Mouse (Mus musculus): ENCODE measurements at regions not wholly inside any gene's neighbourhood (a gene's known extent, or its start where the extent isn't known, plus 50 kb on each side); places are given as distances from the start of the nearest gene placed in this dataset.

DNA sequence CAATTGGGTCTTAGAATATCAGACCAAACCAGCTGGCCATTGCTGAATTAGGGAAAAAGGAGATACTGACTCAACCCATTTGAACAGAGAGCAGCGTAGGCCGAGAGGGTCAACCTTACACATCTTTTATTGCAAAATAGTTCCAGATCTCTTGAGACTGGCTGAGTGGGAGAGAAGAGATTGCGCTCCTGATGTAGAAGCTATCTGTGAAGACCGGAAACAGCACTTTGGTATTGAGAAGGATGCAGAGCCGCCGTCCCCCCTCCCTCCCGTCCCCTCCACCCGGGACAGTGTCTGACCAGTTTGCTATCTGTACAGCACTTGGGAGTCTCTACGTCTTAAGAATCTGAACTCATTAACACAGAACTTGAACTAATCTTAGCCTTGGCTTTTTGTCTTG is 135.6 kb downstream of the Zfp365 start:
- Histone ChIP-seq H3K9ac (no peak overlapping the region), H3K4me1 (no peaks in the 10 kb centered on the region), H3K36me3 (no peaks in the 10 kb centered on the region), H3K9me3 (no peaks in the 10 kb centered on the region), H3K4me3 (no peak overlapping the region), H3K4me2 (no peak overlapping the region), H3K27ac (no peak overlapping the region), H3K27me3 (no peaks in the 10 kb centered on the region)
- WGBS, result 92% methylated on average over 9 of the region's 9 CpGs
- ATAC-seq (ENCODE audit: insufficient number of reproducible peaks, low FRiP score, low TSS enrichment, low read depth), result no peak

DNA sequence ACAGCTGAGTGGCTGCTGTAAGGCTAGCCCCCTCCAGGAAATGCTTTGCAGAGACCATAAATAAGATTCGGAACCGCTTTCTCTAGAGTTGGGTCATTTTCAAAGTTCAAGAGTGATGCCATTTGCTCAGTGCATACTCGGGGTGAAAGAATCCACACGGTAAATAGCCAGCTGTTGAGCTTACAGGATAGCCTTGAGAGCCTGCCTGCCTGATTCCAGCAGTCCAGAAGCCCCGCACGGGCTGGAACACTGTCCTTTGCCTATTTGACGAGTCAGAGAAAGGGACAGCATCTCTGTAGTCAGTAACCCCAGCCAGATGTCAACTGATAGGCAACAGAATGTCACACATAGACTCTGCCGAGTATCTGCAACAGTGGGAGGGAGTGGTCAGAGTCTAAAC is 140.7 kb downstream of the Zfp365 start:
- Histone ChIP-seq H3K9me3 (no peaks in the 10 kb centered on the region), H3K27me3 (no peaks in the 10 kb centered on the region), H3K4me1 (no peaks in the 10 kb centered on the region), H3K4me3 (no peak overlapping the region), H3K36me3 (no peaks in the 10 kb centered on the region), H3K9ac (no peak overlapping the region), H3K27ac (no peak overlapping the region), H3K4me2 (no peak overlapping the region)
- 71% methylated on average over 8 of the region's 8 CpGs for WGBS
- no peak for ATAC-seq (ENCODE audit: insufficient number of reproducible peaks, low FRiP score, low TSS enrichment, low read depth)

DNA sequence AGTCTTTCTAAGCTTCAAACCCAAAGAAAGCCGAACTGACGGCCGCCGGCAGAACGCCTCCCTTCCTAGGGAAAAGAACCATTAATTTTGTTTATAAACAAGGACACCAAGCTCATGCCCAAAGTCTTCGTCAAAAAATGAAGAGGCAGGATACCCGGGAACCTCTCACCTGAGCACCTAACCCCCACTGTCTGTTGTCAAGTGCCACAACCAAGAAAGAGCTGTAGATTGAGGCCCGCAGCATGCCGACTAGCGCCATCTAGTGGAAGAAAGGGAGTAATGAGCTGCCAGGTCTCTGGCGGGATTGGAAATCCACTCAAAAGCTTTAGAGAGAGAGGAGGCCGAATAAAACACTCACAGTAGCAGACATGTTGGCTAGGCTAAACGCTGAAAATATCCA is 146.4 kb downstream of the Zfp365 start:
- WGBS, result 40% methylated on average over 13 of the region's 13 CpGs
- no peaks in the 10 kb centered on the region for H3K4me1 ChIP-seq
- no peak overlapping the region for H3K27ac ChIP-seq
- H3K4me2 ChIP-seq, result no peak overlapping the region
- no peaks in the 10 kb centered on the region for H3K36me3 ChIP-seq
- no peaks in the 10 kb centered on the region for H3K9me3 ChIP-seq
- H3K9ac ChIP-seq, result no peak overlapping the region
- no peaks in the 10 kb centered on the region for H3K27me3 ChIP-seq
- ATAC-seq (ENCODE audit: insufficient number of reproducible peaks, low FRiP score, low TSS enrichment, low read depth), result no peak
- no peak overlapping the region for H3K4me3 ChIP-seq

DNA sequence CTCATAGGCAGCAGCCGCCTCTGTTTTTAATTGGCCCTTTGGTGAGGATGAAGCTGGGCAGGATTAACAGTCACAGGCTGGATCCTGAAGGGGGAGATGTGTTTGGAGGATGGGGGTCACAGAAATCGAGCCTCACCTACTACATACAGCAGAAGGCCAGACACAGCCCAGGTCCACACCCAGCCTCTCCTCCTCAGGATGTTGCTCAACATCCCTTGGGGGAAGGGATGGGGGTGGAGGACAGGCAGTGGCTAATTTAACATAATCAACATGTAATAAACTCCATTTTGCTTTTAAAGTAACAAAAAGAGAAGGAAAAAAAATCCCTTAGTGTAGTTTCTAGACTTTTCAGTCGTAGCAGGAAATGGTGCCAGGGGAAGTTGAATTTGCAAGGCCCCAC is 152.0 kb downstream of the Zfp365 start:
- no peak overlapping the region for H3K27ac ChIP-seq
- ATAC-seq (ENCODE audit: insufficient number of reproducible peaks, low FRiP score, low TSS enrichment, low read depth), result no peak
- H3K9ac ChIP-seq, result no peak overlapping the region
- H3K36me3 ChIP-seq, result no peaks in the 10 kb centered on the region
- no peaks in the 10 kb centered on the region for H3K4me1 ChIP-seq
- H3K4me3 ChIP-seq, result no peak overlapping the region
- H3K4me2 ChIP-seq, result no peak overlapping the region
- WGBS, result 39% methylated on average over 3 of the region's 3 CpGs
- no peaks in the 10 kb centered on the region for H3K9me3 ChIP-seq
- H3K27me3 ChIP-seq, result no peaks in the 10 kb centered on the region

DNA sequence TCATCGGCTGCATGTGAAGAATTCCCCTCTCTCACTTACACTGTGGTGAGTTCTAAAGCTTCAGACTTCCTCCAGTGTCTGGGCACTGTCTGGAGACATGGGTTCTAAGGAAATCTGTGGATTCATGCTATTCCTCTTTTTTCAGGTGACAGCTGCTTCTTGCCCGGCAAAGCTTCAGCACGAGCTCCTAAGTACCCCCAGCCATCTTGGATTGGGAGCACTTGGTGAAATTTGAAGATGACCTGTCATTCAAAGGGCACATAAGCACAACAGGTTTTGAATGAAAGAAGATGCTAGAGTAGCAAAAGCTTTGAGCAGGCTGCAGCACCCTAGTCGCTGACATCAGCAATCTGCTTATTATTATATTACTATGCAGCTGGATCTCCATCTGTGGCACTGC is 164.3 kb downstream of the Zfp365 start:
- no peaks in the 10 kb centered on the region for H3K4me1 ChIP-seq
- H3K4me3 ChIP-seq, result no peak overlapping the region
- H3K36me3 ChIP-seq, result no peaks in the 10 kb centered on the region
- no peak overlapping the region for H3K9ac ChIP-seq
- no peak overlapping the region for H3K27ac ChIP-seq
- no peak for ATAC-seq (ENCODE audit: insufficient number of reproducible peaks, low FRiP score, low TSS enrichment, low read depth)
- no peaks in the 10 kb centered on the region for H3K27me3 ChIP-seq
- 67% methylated on average over 4 of the region's 4 CpGs for WGBS
- no peak overlapping the region for H3K4me2 ChIP-seq
- no peaks in the 10 kb centered on the region for H3K9me3 ChIP-seq

DNA sequence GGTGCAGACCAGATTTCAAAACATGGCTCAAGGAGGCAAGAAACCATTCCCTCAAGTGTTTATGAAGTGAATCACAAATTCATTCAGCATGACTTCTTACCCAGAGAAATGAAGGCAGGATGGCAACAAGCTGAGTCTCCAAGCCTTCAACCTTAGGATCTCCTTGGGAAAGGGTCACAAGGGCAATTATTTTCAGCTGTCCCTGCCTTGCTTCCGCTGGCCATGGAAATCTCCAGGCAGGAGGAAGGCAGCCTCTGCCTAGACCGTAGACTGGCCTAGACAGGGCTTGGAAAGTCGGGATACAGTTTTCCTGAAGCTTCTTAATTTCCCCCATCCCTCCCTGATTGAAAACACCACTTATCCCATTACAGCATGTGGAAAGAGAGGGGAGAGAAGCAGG is 165.0 kb downstream of the Zfp365 start:
- H3K4me1 ChIP-seq, result no peaks in the 10 kb centered on the region
- no peak overlapping the region for H3K4me3 ChIP-seq
- H3K27ac ChIP-seq, result no peak overlapping the region
- H3K27me3 ChIP-seq, result no peaks in the 10 kb centered on the region
- no peak overlapping the region for H3K4me2 ChIP-seq
- 36% methylated on average over 3 of the region's 3 CpGs for WGBS
- no peak for ATAC-seq (ENCODE audit: insufficient number of reproducible peaks, low FRiP score, low TSS enrichment, low read depth)
- H3K9ac ChIP-seq, result no peak overlapping the region
- H3K9me3 ChIP-seq, result no peaks in the 10 kb centered on the region
- H3K36me3 ChIP-seq, result no peaks in the 10 kb centered on the region

DNA sequence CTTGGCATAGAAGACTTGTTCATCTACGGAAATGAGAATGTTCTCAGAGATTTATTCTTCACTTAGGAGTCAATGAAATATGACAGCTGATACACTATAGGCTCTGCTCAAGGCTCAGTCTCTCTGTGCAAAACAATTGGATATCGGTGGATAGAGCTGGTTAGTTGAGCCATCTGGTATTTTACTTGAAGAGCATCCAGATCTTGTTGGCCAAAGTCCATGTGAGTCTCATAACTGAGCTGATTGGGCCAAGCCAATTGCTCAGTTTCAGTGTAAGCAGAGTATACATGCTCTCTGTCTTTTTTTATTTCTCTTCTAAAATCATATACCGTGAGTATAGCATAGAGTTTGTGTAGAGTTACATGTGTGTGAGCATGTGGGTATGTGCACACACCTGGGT is 166.3 kb downstream of the Zfp365 start:
- H3K9me3 ChIP-seq, result no peaks in the 10 kb centered on the region
- H3K27me3 ChIP-seq, result no peaks in the 10 kb centered on the region
- no peak overlapping the region for H3K27ac ChIP-seq
- H3K4me3 ChIP-seq, result no peak overlapping the region
- 63% methylated on average over 3 of the region's 3 CpGs for WGBS
- H3K36me3 ChIP-seq, result no peaks in the 10 kb centered on the region
- H3K4me1 ChIP-seq, result no peaks in the 10 kb centered on the region
- no peak for ATAC-seq (ENCODE audit: insufficient number of reproducible peaks, low FRiP score, low TSS enrichment, low read depth)
- H3K4me2 ChIP-seq, result no peak overlapping the region
- no peak overlapping the region for H3K9ac ChIP-seq

DNA sequence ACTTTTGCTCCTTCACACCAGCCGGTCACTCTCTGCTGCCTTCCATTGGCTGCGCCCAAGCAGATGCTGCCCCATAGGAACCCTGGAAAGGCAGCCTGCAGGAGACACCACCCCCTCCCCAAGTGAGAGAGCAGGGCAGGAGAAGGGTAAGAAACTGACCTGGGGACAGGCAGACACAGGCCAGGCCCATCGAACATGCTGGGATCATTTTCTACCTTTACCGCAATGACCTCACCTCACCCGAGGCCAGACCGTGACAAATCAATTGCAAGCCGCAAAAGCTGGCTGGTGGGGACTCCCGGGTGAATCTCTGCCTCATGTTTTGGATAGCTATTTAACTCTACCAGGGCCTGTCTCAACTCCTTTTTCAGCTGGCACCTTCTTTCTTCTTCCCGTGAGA is 168.9 kb downstream of the Zfp365 start:
- Histone ChIP-seq H3K4me1 (no peaks in the 10 kb centered on the region), H3K36me3 (no peaks in the 10 kb centered on the region)

DNA sequence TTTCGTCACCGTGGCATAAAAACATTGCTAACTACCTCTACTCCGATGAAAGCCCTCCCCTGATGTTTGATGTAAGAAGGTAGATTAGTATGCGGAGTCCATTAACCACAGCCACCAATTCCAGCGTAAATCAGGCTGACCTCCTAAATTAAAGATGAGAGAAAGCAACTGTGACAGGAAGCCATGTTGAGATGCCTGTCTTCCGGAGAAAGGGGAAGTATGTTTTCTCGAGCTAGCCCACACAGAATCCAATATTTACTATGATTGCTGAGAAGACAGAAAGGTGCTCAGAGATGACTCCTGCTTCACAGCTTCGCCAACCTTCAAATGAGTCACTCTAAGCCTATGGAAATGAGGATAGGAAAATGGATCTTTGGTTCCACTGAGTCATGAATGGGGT is 169.6 kb downstream of the Zfp365 start:
- H3K4me2 ChIP-seq, result no peak overlapping the region
- no peaks in the 10 kb centered on the region for H3K4me1 ChIP-seq
- no peak overlapping the region for H3K27ac ChIP-seq
- 68% methylated on average over 8 of the region's 8 CpGs for WGBS
- ATAC-seq (ENCODE audit: insufficient number of reproducible peaks, low FRiP score, low TSS enrichment, low read depth), result no peak
- H3K27me3 ChIP-seq, result no peaks in the 10 kb centered on the region
- H3K9me3 ChIP-seq, result no peaks in the 10 kb centered on the region
- no peak overlapping the region for H3K9ac ChIP-seq
- no peaks in the 10 kb centered on the region for H3K36me3 ChIP-seq
- H3K4me3 ChIP-seq, result no peak overlapping the region

More for the DNA sequence above, 168.9 kb downstream of the Zfp365 start:
- Histone ChIP-seq H3K4me3 (no peak overlapping the region), H3K27me3 (no peaks in the 10 kb centered on the region), H3K9ac (no peak overlapping the region), H3K4me2 (no peak overlapping the region), H3K27ac (no peak overlapping the region), H3K9me3 (no peaks in the 10 kb centered on the region)
- ATAC-seq (ENCODE audit: insufficient number of reproducible peaks, low FRiP score, low TSS enrichment, low read depth), result no peak
- WGBS, result 78% methylated on average over 9 of the region's 9 CpGs

DNA sequence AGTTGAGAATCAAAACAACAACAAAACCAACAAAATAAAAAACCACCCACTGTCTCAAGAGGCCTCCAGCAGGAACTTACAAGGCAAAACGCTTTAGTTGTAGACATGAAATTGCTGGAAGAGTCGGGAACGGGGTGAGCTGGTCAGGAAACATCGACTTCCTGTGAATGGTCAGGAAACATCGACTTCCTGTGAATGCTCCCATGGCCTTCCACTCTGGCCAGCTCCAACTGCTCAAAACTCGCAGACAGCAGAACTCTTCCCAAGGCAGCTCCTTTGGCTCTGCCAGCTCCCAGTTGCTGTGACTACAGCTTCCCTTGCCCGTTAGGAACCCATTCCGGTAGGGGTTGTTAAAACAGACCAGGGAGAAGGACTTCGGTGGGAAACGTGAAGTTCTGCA is 170.2 kb downstream of the Zfp365 start:
- no peak overlapping the region for H3K27ac ChIP-seq
- H3K4me1 ChIP-seq, result no peaks in the 10 kb centered on the region
- no peak overlapping the region for H3K9ac ChIP-seq
- no peak overlapping the region for H3K4me3 ChIP-seq
- WGBS, result 53% methylated on average over 10 of the region's 10 CpGs
- H3K27me3 ChIP-seq, result no peaks in the 10 kb centered on the region
- H3K9me3 ChIP-seq, result no peaks in the 10 kb centered on the region
- H3K36me3 ChIP-seq, result no peaks in the 10 kb centered on the region
- H3K4me2 ChIP-seq, result no peak overlapping the region
- no peak for ATAC-seq (ENCODE audit: insufficient number of reproducible peaks, low FRiP score, low TSS enrichment, low read depth)

DNA sequence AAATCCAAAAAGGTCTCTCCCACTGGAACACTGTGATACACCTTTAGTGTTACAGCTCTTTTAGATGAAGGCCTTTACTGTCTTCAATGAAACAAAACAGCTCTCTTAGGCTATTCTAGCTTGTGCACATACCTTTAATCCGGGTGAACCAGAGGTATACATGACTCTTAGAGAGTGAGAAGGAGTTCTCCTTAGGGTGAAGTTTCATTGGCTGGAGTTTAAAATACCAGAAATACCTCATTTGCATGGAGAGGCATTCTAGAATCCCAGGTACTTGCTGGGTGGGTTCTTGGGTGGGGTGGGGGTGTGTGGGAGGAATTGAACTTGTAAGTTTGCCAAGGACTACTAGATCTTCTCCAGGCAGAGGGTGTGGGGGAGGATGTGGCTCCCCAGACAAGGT is 173.3 kb downstream of the Zfp365 start:
- Histone ChIP-seq H3K36me3 (no peaks in the 10 kb centered on the region), H3K9ac (no peak overlapping the region), H3K27me3 (no peaks in the 10 kb centered on the region), H3K9me3 (no peaks in the 10 kb centered on the region), H3K4me1 (no peaks in the 10 kb centered on the region), H3K27ac (no peak overlapping the region), H3K4me2 (no peak overlapping the region), H3K4me3 (no peak overlapping the region)
- ATAC-seq (ENCODE audit: insufficient number of reproducible peaks, low FRiP score, low TSS enrichment, low read depth), result no peak
- 34% methylated on average over 1 of the region's 1 CpGs for whole genome bisulfite sequencing

DNA sequence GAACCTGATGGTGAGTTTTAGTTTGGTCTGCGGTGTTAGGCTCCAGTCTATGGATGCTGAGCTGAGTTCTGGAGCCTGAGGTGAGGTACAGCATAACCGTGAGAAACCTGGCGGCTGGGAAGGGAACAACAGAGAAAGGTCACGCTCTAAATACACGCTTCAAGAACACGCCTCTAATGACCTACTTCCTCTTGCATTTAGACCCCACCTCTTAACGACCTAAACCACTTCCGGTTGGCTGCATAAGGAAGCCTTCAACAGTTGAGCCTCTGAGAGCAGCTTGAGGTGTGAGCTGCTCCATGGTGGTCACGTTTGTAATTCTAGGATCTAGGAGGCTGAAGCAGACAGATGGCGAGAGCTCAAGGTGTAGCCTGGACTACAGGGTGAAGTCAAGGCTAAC is 175.8 kb downstream of the Zfp365 start:
- no peak overlapping the region for H3K4me2 ChIP-seq
- H3K36me3 ChIP-seq, result no peaks in the 10 kb centered on the region
- no peak overlapping the region for H3K9ac ChIP-seq
- no peaks in the 10 kb centered on the region for H3K27me3 ChIP-seq
- H3K27ac ChIP-seq, result no peak overlapping the region
- H3K4me1 ChIP-seq, result no peaks in the 10 kb centered on the region
- no peak for ATAC-seq (ENCODE audit: insufficient number of reproducible peaks, low FRiP score, low TSS enrichment, low read depth)
- 79% methylated on average over 10 of the region's 10 CpGs for WGBS
- no peaks in the 10 kb centered on the region for H3K9me3 ChIP-seq
- H3K4me3 ChIP-seq, result no peak overlapping the region

DNA sequence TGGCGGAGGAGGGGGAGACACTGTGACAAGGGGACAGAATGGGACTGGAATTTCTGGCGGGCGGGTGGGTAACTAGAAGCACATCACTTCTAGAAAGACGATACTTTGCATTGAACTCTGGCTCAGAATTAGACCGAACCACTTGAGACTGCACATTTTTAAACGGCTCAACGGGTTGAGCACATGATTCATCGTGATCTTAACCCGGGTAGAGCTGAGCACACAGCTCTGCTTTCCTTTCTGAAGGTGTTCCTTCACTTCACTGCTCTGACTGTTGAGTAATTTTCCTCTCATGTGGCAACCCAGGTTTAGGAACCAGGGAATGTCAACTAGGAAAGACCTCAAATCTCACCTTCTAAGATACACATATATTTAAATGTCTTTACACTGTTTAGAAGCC is 180.9 kb downstream of the Zfp365 start:
- ATAC-seq (ENCODE audit: insufficient number of reproducible peaks, low FRiP score, low TSS enrichment, low read depth), result no peak
- H3K27ac ChIP-seq, result no peak overlapping the region

More for the DNA sequence above, 180.9 kb downstream of the Zfp365 start:
- Histone ChIP-seq H3K4me3 (no peak overlapping the region), H3K4me1 (no peaks in the 10 kb centered on the region), H3K27me3 (no peaks in the 10 kb centered on the region), H3K9me3 (no peaks in the 10 kb centered on the region), H3K4me2 (no peak overlapping the region), H3K9ac (no peak overlapping the region), H3K36me3 (no peaks in the 10 kb centered on the region)
- 68% methylated on average over 9 of the region's 9 CpGs for WGBS

Measured in limb, embryonic 15.5 days (tissue).